Mouse (Mus musculus): Measurements from ENCODE around the gene Fam98c.

DNA sequence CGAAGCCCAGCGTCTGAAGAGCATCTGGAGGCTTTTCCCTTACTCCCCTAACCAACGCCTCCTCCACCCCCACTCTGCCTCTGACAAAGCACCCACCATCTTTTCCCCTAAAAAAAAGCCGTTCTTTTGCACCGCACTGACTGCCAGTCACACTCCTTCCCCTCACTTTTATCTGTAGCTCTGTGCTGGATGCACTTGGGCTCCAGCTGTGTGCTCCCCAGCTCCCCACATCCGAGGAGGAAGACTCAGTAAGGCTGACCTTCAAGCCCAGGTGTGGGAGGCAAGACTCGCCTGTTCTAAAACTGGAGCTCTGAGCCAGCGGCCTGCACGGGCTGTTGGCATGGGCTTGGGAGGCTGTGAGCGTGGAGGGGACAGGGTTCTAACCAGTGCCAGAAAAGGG, 4.5 kb downstream of the Fam98c start:
- TF ChIP-seq CTCF (conservative IDR thresholded peaks at IDR 0.05; ENCODE audit: insufficient read depth, insufficient read length, low read depth, low read length) (no peak), POLR2A (IDR thresholded peaks at IDR 0.05; ENCODE audit: low read depth, low read length) (no peak)

Data from kidney, adult 2 months (tissue).